Mouse (Mus musculus): ENCODE measurements around the gene Ppm1e.
"Not testable (repeated sequence)": the region's sequence is repeated elsewhere in the genome, so short reads cannot be mapped to it uniquely, and the experiment has no call there.

The Ppm1e gene

DNA sequence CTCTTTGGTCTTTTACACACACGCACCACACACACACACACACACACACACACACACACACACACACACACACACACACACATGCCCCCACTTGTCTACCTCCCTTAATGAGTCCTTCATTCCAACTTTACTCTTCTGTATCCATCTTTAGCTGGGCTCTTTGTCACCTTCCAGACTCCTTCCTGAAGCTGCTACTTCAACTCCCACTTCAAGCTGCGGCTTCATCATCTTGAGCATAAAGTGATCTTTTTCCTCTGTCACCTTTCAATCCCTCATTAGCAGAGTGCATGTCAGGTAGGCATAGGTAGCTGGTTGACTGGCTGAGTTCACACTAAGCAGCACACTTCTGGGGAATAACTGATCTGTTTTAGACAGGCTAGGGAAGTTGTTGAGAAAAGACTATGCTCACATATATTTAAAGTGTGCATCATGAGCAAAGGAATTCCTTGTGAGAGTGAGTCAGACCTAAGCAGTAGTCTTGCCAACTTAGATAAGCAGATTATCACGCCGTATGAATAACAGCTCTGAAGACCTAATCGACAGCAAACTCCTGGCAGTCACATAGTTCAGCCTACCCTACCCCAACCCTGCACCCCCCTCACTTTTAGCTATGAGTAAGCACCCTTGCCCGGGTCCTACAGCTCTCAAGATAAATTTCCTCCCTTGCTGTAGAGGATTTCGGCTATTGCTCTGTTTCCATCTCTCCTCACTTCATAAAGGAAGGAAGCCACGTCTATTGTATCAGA, 49.3 kb downstream of the Ppm1e start:
- no peak for DNase-seq

DNA sequence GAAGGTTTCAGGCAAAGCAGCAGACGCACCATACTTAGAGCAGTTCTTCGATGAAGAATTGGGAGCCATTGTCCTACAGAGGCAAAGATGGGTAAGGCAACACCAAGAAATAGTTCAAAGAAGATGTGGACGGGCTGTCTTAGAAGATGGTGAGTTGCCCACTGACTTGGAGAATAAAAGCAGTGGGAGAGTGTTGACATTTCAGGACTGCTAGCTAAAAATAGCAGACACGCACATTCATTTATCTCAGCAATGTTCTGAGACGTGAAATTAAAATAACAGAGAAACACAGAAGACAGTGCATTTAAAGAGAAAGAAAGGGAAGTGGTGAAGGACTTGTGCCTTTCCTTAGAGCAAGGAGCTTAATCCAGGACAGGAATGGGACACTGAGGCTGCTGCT, 59.8 kb downstream of the Ppm1e start:
- DNase-seq, result no peak

DNA sequence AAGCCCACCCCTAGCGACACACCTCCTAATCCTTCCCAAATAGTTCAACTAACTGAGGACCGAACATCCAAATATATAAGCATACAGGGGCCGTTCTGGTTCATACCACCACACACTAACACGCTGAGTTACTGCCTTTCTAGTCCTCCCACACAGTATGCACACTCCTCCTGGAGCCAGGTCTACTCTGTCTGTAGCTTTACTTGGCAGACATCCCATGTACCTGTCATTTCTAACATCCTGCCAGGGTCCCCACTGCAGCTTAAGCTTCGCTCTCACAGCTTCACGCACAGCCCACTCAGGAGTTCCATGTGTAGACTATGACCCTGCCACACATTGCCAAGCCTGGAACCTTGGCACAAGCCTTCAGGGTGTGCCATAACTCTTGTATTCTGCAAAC, 62.4 kb downstream of the Ppm1e start:
- no peak for DNase-seq

GRCm38 (mm10) chr11:87295636-87296035, 63.2 kb downstream of the Ppm1e start:
- no peak for DNase-seq

- no peak for DNase-seq
Measured at GRCm38 (mm10) chr11:87289313-87289712, 69.5 kb downstream of the Ppm1e start.

- DNase-seq, result no peak
Measured at GRCm38 (mm10) chr11:87286194-87286593, 72.6 kb downstream of the Ppm1e start.

GRCm38 (mm10) chr11:87281907-87282475, 76.8 kb downstream of the Ppm1e start:
- no peak for DNase-seq

DNA sequence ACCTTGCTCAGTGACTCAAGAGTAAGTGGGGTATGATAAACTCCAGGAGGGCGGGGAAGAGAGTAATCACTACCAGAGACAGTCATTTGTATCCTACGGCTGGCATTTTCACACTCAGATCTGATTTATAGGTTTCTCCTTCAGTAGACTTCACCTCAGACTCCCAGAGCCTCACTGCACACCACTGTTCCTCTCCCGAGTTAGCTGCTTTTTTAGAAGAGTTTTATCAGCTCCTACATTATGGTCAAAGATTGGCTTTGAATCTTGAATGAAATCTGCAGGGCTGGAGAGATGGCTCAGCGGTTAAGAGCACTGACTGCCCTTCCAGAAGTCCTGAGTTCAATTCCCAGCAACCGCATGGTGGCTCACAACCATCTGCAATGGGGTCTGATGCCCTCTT, 79.4 kb downstream of the Ppm1e start:
- DNase-seq, result no peak

GRCm38 (mm10) chr11:87278807-87279206, 80.0 kb downstream of the Ppm1e start:
- DNase-seq, result no peak

DNA sequence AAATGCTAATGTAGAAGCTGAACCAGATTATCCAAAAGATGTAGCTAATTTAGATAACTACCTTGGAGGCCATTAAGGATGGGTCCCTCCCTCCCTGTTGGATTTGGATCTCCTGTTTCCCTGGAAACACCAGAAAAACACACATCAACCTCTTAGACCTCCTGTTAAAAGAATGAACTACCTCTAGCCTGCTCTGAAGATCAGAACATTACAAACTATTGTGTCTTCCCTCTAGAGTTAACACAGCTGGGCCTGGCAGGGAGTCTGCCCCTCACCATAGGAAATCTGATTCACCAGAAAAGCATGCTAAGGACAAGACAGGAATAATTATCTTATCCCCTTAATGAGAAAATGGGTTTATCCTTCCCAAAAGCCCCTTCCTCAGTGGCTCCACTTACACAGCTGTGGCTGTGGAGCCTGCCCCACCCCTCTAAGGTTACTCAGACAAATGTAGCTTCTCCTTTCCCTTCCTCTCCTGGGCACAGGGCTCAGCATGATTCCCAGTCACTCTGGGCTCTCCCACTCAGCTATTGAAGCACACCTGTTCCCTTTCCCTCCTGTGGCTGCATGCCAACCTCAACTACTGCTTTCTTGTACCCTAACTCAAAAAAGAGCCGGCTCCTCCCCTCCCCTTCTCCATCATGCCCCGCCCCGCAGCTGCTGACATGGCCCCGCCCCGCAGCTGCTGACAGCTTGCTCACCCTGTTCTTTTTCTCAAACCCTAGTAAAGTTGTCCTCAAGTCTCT, 82.4 kb downstream of the Ppm1e start:
- DNase-seq, result no peak

GRCm38 (mm10) chr11:87275420-87276048, 83.3 kb downstream of the Ppm1e start:
- DNase-seq, result no peak

DNA sequence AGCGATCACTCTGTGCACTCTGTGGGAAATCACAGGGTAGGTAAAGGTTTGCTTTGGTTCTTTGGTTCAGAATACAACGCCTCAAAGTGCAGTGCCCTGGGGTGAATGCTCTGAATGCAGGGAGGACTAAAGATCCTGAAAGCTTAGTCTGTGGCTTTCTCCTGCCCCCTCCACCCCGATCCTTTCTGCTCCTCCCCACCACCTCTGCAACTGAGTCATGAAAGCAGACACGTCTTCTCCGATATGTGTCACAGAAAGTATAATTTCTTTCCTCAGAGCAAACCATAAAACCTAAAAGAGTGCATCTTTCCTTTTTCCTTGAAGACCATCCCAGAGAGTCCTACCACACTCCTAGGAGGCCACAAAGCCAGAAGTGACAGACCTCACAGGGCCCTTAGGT, 86.1 kb downstream of the Ppm1e start:
- DNase-seq, result no peak

DNA sequence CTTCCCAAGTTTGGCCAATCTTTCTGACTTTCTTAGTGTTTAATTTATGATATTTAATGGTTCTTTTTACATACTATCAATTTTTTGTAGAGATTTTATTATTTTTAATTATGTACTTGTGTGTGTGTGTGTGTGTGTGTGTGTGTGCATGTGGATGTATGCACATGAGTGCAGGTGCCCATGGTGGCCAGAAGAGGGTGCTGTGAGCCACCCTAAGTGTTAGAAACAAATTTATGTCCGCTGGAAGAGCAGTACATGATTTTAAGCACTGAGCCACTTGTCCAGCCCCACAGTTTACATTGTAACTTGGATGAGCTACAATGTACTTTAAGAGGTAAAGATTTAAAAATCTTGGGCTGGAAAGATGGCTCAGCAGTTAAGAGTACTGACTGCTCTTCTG, 87.3 kb downstream of the Ppm1e start:
- no peak for DNase-seq

DNA sequence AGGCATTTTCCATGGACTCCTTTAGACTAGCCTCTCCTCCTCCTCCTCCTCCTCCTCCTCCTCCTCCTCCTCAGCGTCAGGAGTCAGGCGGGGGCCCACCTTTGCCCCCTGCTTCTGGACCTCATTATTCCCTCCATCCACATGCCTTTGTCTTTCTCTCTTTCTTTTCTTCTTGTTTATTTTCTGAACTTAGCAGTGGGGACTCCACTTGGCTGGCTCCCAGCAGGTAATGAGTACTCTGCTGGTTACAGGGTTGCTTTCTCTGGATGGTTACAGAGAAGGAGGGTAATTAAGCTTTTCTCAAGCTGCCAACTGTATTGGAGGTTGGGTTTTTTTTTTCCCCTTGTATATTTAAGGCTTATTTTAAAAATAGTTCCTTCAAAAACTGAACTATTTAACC, 87.9 kb downstream of the Ppm1e start:
- DNase-seq, result no peak

DNA sequence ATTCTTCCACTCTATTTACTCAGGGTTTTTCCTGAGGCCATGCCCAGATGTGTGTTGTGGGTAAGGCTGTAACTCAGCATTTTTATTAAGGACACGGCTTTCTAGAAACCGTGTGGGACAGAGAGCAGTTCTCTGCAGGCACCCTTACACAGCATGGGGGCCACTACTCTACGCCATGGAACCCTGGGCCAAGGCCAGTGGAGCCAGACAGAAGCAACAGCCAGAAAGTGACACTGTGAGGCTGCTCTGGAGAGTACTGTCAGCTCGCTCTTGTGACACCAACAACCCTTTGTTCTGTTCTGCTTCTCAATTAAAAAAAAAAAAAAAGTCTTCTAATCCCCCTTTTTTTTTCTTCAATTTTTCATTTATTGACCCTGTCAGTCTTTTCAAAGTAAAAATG, 88.4 kb downstream of the Ppm1e start:
- DNase-seq, result no peak

DNA sequence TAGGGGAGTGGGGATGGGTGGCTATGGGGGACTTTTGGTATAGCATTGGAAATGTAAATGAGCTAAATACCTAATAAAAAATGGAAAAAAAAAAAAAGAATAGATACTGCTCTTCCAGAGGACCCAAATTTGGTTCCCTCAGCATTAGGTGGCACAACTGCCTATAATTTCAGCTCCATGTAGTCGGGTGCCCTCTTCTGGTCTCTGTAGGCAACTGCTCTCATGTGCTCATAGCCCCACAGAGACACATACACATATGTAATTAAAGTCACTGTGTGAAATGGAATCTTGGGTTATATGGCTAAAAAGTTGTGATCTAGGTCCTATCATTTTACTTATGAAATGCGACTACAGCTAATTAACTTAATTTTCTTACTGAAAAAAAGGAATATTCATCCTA, 90.0 kb downstream of the Ppm1e start:
- no peak for DNase-seq

DNA sequence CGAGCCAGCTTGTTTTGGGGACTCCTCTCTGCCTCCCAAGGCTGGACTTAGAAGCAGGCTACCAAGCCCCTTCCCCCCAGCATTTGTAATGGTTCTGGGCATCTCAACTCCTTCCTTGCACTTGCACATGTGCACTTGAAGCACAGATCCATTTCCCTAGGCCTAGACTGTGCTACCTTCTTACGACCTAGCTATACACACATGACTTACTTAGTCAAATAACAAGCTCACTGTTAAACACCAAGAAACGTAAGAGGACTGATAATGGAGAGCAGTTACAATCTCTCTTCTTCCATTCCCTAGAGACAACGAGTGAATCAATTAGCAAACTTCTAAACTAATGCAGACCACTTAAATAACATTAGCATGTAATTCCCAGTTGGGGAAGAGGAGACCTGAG, 92.6 kb downstream of the Ppm1e start:
- no peak for DNase-seq

- DNase-seq, result no peak
Measured at GRCm38 (mm10) chr11:87263946-87264345, 94.9 kb downstream of the Ppm1e start.

- not testable (repeated sequence) for DNase-seq
Measured at GRCm38 (mm10) chr11:87261705-87262104, 97.1 kb downstream of the Ppm1e start.

- DNase-seq, result no peak
Measured at GRCm38 (mm10) chr11:87259792-87260191, 99.0 kb downstream of the Ppm1e start.

GRCm38 (mm10) chr11:87257282-87257681, 101.5 kb downstream of the Ppm1e start:
- DNase-seq, result no peak

- DNase-seq, result no peak
Measured at GRCm38 (mm10) chr11:87254149-87254548, 104.7 kb downstream of the Ppm1e start.

DNA sequence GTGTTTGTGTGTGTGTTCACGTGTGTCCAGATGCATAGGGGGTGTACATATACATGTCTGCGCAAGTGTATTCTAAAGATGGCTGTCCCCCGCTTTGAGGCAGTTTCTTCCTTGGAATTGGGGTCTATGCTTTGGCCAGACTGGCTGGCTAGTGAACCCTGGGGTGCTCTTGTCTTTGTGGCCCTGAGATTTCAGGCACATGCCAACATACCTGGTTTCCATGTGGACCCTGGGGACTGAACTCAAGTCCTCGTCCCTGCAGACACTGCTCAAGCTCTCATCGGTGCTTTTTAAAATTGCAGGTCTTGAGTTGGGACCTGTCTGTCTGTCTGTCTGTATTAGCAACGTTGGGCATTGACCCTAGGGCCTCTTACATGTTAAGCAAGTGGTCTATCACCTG, 105.5 kb downstream of the Ppm1e start:
- DNase-seq, result no peak

DNA sequence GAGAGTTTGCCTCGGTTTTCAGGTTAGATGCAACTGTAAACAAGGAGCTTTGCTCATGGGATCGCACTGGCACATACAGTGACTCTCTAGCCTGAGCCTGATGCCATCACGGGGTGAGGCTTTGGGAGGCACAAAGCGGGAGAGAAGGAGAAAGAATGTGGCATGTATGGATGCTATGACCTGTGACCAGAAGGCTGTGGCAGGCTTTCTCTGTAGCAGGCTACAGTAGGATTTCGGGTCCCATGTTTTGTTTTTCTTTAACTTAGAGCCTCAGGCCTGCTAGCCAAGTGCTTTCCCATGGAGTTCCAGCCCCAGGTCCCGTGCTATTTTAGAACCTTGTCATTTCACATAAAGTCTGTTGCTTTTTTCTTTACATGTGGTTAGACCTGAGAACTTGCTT, 108.7 kb downstream of the Ppm1e start:
- no peak for DNase-seq
